Mouse (Mus musculus): Measurements from ENCODE around the gene Skap1. TPM values are rescaled to one million over a fixed set of nuclear protein-coding genes. Genes with fewer than 3 reads are reported as not detected.
"Not testable (repeated sequence)": the region's sequence is repeated elsewhere in the genome, so short reads cannot be mapped to it uniquely, and the experiment has no call there.

The Skap1 gene
- total RNA-seq, 2 experiments from 2014 or later, result 0.76 to 6.2 TPM

- no peak for DNase-seq
- intact Hi-C loops (cut with DNase I), result no loop called here
Measured at GRCm38 (mm10) chr11:96679026-96679425, 214.6 kb downstream of the Skap1 start.

GRCm38 (mm10) chr11:96685381-96685780 lies 221.0 kb downstream of the Skap1 start:
- intact Hi-C loops (cut with DNase I), result no loop called here
- DNase-seq, result no peak

DNA sequence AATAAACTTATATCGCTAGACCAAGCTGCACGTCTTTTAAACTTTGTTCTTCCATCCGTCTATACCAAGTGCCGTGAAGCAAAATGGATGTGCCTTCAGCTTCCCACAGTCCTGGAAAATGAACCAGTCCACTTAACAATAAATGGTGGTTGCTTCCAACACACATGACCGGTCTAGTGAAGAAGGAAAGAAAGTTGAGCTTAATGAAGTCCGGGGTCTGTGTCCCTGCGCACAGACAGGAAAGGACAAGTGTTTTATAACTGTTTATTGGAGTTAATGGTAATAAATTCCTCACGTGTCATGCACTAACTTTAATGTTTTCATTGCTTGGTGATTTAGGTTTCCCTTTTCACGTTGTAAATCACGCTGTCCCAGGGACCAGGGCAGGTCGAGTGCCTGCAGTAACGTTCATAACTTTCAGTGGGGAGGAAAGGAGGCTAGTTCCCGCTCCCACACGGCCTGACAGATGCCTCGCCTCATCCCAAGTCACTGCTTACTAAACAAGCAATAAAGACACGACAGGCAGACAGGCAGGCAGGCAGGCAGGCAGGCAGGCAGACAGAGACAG lies 222.4 kb downstream of the Skap1 start:
- no peak for DNase-seq
- intact Hi-C loops (cut with DNase I), result no loop called here

DNA sequence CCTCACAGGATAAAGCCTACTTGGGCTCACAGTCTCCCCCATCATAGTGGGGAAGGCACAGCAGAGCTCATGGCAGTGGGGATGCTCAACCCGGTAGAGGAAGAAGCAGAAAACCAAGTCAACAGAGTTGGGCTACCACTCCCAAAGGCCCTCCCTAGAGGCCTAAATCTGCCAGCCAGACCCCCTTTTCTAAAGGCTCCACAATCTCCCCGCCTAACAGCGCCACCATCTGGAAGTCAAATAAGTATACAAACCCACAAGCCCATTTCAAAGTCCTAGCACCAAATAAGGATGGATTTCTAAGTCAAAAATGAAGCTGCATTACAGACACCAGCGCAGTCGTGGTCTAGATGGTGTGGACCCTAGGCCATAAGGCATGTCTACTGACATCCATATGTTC lies 227.9 kb downstream of the Skap1 start:
- intact Hi-C loops (cut with DNase I), result no loop called here
- DNase-seq, result no peak

DNA sequence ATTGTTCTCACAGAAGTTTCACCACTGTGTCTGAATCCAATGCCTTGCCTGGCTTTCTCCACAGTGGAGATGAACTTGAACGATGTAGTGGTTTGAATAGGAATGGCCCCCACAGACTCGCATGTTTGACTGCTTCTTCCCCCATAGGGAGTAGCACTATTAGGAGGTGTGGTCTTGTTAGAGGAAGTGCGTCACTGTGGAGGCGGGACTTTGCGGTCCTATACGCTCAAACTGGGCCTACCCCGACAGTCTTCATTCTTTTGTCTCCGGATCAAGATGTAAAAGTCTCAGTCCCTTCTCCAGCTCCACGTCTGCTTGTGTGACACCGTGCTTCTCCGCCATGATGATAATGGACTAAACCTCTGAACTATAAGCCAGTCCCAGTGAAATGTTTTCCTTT lies 229.0 kb downstream of the Skap1 start:
- intact Hi-C loops (cut with DNase I), result no loop called here
- no peak for DNase-seq

GRCm38 (mm10) chr11:96694774-96695173 lies 230.4 kb downstream of the Skap1 start:
- intact Hi-C loops (cut with DNase I), result no loop called here
- DNase-seq, result no peak

DNA sequence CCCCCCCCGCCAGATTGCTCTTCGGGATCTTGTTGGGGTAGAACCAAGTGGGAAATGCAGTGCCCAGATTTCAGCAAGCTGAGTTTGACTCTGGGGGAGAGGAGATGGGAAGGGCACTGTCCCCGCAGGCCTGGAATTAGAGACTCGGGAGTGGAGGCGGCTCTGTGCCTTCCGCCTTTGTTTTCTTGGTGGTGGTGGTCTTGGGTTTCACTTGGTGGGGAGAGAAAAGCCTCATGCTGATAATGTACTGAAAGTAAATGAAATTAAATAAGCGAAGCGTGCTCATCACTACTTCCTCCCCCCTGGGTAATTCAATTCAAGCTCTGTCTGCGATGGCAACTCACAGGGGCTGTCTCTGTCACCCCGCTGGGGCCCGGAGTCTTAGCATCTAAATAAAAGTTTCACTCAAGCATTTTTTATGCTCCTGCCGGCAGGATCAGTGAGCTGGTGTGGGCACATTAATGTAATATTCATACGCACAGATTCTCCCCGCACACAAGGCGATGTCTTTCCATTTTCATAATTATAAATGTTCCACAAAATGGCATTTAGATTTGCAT lies 231.9 kb downstream of the Skap1 start:
- DNase-seq, result no peak
- intact Hi-C loops (cut with DNase I), result no loop called here

DNA sequence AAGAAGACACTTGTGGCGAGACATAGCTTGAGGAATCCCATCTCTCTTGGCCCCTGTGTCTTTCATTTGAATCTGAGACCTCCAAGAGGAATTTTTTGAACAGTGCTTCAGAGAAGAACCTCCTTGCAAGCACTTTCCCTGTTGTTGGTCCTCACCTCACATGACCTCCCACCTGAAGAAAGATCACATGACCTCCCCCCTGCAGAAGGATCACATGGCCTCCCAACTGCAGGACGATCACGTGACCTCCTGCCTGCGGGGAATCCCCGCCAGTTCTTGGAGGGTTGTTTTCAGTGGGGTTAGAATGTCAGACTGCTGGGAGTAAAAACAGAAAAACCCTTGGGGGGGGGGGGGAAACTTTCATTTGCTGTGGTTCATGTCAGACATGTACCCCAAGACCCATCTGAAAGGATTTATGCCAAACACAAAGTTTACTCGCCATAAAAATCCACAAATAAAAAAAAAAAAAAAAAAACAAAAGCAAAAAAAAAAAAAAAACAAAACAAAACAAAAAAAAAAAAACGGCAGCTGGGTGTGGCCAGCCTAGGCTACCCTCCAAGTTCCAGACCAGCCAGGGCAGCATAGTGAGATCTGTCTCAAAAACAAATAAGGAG lies 232.6 kb downstream of the Skap1 start:
- intact Hi-C loops (cut with DNase I), result no loop called here
- peak in 1 of 2 experiments; percentile 10 for DNase-seq

- DNase-seq, result no peak
- intact Hi-C loops (cut with DNase I), result no loop called here
Measured at GRCm38 (mm10) chr11:96697467-96697866, 233.1 kb downstream of the Skap1 start.

GRCm38 (mm10) chr11:96703813-96704212 lies 239.4 kb downstream of the Skap1 start:
- intact Hi-C loops (cut with DNase I), result no loop called here

GRCm38 (mm10) chr11:96711268-96711667 lies 246.9 kb downstream of the Skap1 start:
- intact Hi-C loops (cut with DNase I), result no loop called here
- DNase-seq, result no peak

More at GRCm38 (mm10) chr11:96703813-96704212, 239.4 kb downstream of the Skap1 start:
- DNase-seq, result no peak

DNA sequence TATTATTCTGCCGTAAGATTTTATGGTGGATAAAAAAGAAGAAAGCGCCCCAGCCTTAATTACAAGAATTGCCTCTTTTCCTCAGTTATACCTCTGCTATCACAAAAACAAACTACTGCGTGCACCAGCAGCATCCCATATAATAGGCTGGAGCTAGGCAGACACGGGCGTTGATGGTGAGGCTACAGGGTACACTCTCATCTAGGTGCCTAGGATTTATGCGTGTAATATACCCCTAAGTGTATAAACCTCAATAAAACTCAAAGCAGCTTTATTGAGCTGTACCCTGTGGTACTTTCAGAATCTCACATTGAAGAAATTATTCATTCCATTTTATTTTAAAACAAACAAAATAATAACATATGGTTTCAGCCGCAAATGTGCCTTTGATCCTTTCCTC lies 247.3 kb downstream of the Skap1 start:
- intact Hi-C loops (cut with DNase I), result no loop called here

DNA sequence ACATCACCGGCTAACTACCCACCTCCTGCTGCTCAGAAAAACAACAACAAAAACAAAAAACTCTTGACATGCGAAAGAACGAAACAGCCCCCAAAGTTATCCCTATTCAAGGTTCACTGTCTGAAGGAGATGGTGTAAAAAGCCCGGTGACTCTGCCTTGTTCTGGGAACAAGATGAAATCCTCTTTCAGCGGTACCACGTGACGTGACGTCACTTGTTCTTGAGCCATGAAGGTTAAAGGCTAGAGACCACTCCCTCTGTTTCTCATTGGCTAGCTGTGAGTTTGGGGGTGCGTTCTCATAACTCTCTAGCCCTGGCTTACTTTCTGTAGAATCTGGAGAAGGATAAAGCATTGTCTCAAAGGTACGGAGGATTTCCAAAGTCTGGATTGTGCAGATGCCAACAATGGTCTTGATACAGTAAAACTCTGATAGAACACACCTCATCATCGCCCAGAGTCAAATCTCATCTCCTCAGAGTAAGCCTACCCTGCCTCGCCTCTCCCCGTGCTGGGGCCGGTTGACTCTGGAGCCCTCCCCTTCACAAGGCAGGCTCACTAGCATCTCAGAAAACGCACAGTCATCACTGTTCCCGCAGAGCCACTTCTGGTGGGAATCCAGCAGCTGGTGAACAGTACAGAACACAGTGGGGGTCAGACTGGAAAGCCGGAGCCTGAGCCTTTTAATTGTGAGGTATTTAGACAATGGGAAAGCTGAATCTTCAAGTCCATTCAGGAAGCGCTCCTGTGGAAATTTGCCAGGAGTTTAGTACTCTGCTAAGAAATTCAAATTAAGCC lies 249.0 kb downstream of the Skap1 start:
- intact Hi-C loops (cut with DNase I), result no loop called here
- peak in 1 of 2 experiments; percentile 5 for DNase-seq

More for the DNA sequence above, 247.3 kb downstream of the Skap1 start:
- no peak for DNase-seq

DNA sequence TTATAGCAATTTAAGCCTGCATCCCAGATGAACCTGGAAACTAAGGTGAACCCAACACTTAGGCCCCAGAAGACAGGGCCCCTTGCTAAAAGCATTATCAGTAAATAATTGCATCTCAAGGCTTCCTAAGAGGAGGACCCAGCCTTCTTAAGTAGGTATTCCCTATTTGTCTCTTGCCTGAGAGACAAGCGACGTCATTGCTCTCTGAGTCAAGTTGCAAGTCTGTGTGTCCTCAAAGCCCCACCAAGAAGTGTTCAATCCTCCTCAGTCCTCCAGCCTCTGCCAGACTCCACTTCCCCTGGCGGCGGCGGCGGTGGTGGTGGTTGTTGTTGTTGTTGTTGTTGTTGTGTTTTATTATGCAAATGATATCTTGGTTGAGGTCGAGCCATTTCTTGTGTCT lies 249.6 kb downstream of the Skap1 start:
- no peak for DNase-seq
- intact Hi-C loops (cut with DNase I), result no loop called here

DNA sequence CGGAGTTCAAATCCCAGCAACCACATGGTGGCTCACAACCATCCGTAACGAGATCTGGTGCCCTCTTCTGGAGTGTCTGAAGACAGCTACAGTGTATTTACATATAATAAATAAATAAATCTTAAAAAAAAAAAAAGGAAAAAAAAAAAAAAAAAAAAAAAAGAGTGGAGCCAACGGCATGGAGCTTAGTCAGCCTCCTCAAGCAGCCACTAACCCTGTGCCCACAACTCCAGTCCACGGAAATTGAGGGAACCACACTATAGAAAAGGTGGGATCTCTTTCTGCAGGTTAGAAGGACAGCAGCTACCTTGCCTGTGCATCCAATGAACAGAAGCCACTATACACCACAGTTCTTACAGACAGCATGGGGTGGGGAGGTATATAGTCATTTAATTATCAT lies 250.8 kb downstream of the Skap1 start:
- DNase-seq; intact Hi-C loops (cut with DNase I): not testable (repeated sequence)

- DNase-seq, result no peak
- intact Hi-C loops (cut with DNase I), result no loop called here
Measured at GRCm38 (mm10) chr11:96718609-96719008, 254.2 kb downstream of the Skap1 start.

DNA sequence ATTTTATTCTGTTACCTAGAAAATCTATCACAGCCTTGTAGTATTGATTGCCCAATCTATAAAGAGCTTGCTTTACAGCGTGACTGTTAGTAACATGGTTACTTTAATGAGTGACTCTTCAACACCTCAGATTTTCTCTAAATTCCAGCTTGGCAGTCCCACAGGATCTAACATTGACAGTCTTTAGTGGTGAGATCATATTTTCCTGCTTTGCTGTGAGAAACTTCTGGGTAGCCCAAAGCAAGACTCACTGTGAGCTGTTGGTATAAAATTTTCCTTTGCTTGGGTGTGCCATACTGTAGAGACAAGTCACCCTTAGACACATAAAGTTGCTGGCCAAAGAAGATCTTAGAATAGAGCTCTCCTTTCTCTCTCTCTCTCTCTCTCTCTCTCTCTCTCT lies 261.4 kb downstream of the Skap1 start:
- intact Hi-C loops (cut with DNase I), result loop anchor here (5.0 kb wide), 1 partner anchor 449 kb away; no protein-coding TSS in a partner anchor
- no peak for DNase-seq

DNA sequence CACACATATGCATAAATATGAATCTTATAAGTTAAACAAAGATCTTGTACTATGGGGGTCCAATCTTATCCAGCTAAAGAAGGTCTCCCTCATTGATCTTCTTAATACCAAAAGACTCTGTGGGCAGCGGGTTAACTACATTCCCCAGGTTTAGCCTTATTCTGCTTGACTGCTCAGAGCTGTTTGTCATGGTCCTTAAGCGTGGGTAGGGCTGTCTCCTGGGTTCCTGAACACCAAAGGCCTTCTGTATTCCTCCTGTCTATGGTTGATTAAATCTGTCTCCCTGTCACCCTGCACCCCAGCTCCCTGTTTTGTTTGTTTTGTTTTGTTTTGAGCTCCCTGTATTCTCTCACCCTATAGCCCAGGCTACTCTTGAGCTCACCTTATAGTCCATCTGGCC lies 264.2 kb downstream of the Skap1 start:
- intact Hi-C loops (cut with DNase I), result loop anchor here (5.0 kb wide), 1 partner anchor 451 kb away; no protein-coding TSS in a partner anchor
- no peak for DNase-seq

DNA sequence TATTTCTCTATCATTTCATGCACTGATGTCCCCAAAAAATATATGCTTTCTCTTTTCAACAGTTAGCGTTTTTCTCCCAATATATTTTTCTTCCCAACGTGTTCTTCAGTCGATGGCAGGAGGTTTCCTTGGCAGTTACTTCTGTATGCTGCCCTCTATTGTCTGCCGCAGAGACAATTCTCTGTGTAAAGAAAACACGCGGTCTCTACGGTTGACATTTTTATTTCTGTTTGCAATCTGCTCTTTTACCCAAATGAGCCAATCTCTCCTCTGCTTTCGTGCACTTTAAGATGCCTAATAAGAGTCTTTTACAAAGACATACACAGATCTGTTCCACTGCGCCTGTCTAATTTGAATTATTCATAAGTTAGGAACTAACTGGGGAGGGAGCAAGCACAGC lies 265.1 kb downstream of the Skap1 start:
- intact Hi-C loops (cut with DNase I), result loop anchor here (5.0 kb wide), 1 partner anchor 452 kb away; no protein-coding TSS in a partner anchor
- DNase-seq, result no peak

GRCm38 (mm10) chr11:96730327-96730726 lies 265.9 kb downstream of the Skap1 start:
- intact Hi-C loops (cut with DNase I), result no loop called here
- DNase-seq, result no peak

GRCm38 (mm10) chr11:96732657-96733056 lies 268.3 kb downstream of the Skap1 start:
- intact Hi-C loops (cut with DNase I), result no loop called here
- DNase-seq, result no peak
